Mouse (Mus musculus) neural tube, postnatal 0 days (tissue): ENCODE measurements around the gene Zfp459. TPM values are rescaled to one million over a fixed set of nuclear protein-coding genes. Genes with fewer than 3 reads are reported as not detected.

ENCODE experiments used
- polyA plus RNA-seq: library from polyadenylated mRNA; unstranded; fragments of >200 nt; fragmentation: Nextera tagmentation; extraction: Ambion mirVana; gene quantifications from 2 replicates; pipeline ENCODE4 v1.2.1, GENCODE M21; 2015

Zfp459 gene
- polyA plus RNA-seq = 0.99 and 1.4 TPM in 2 replicates

GRCm38 (mm10) chr13:67421207-67421857 is at the start of gene Zfp459:
Zfp459 (minus strand) TSS chr13:67421418.

GRCm38 (mm10) chr13:67451172-67452020 is 30.2 kb upstream of the Zfp459 start, which contains the start of gene Zfp874a:
Zfp874a (minus strand) TSS chr13:67451624.

GRCm38 (mm10) chr13:67399183-67399903 is 21.9 kb downstream of the Zfp459 start, which contains the start of gene Zfp429:
Zfp429 (minus strand) TSS chr13:67399819.

GRCm38 (mm10) chr13:67375050-67375911 is 45.9 kb downstream of the Zfp459 start, which contains the start of the genes Gm28041 and Zfp456:
Gm28041 (minus strand) TSS chr13:67375733.
Zfp456 (minus strand) TSS chr13:67375810.

GRCm38 (mm10) chr13:67360131-67360744 is 61.0 kb downstream of the Zfp459 start, which contains the start of the genes Gm28044 and Zfp953:
Gm28044 (minus strand) TSS chr13:67360536.
Zfp953 (minus strand) TSS chr13:67360605.

Other genes with a start within 250 kb of the Zfp459 start
- 3.9 and 4.2 TPM in 2 replicates for gene Rsl1, start 248.2 kb downstream of the Zfp459 start, polyA plus RNA-seq
- gene Zfp455, start 226.9 kb downstream of the Zfp459 start, polyA plus RNA-seq = 1.6 and 2.1 TPM in 2 replicates
- gene Zfp458, start 143.0 kb downstream of the Zfp459 start, polyA plus RNA-seq = 4.7 and 5.2 TPM in 2 replicates
- gene Zfp457, start 114.9 kb downstream of the Zfp459 start, polyA plus RNA-seq = 0.39 and 1.1 TPM in 2 replicates
- gene Zfp595, start 88.8 kb downstream of the Zfp459 start, polyA plus RNA-seq = 1.0 TPM in 2 replicates
- not detected in 2 replicates for gene Gm28044, start 60.9 kb downstream of the Zfp459 start, polyA plus RNA-seq
- gene Zfp953, start 60.8 kb downstream of the Zfp459 start, polyA plus RNA-seq = 0.37 and 0.43 TPM in 2 replicates
- not detected in 2 replicates for gene Gm28041, start 45.7 kb downstream of the Zfp459 start, polyA plus RNA-seq
- 0.41 and 0.58 TPM in 2 replicates for gene Zfp456, start 45.6 kb downstream of the Zfp459 start, polyA plus RNA-seq
- gene Zfp429, start 21.6 kb downstream of the Zfp459 start, polyA plus RNA-seq = 2.1 and 3.8 TPM in 2 replicates
- 4.7 and 5.3 TPM in 2 replicates for gene Zfp874a, start 30.2 kb upstream of the Zfp459 start, polyA plus RNA-seq
- gene Zfp874b, start 62.8 kb upstream of the Zfp459 start, polyA plus RNA-seq = 2.3 and 2.6 TPM in 2 replicates
- gene Zfp58, start 79.1 kb upstream of the Zfp459 start, polyA plus RNA-seq = 6.5 TPM in 2 replicates
- gene Gm26965, start 104.7 kb upstream of the Zfp459 start, polyA plus RNA-seq = not detected in 2 replicates
- 32.4 and 37.9 TPM in 2 replicates for gene Zfp87, start 104.8 kb upstream of the Zfp459 start, polyA plus RNA-seq
- 6.0 and 8.2 TPM in 2 replicates for gene Zfp748, start 132.4 kb upstream of the Zfp459 start, polyA plus RNA-seq
- 3.1 and 3.9 TPM in 2 replicates for gene Zfp729b, start 188.3 kb upstream of the Zfp459 start, polyA plus RNA-seq
- gene Gm49345, start 216.4 kb upstream of the Zfp459 start, polyA plus RNA-seq = 0.69 and 3.1 TPM in 2 replicates
- 2.5 and 2.8 TPM in 2 replicates for gene Zfp729a, start 216.4 kb upstream of the Zfp459 start, polyA plus RNA-seq